Mouse (Mus musculus) heart, adult 2 months (tissue): ENCODE measurements around the gene Obp1a.

Experiments used
- CTCF ChIP-seq: fragments of 200-600 bp; IDR thresholded peaks from 2 replicates; pipeline ENCODE4 v1.8.1; 2022; ENCODE audit warnings: antibody characterized with exemption, mild to moderate bottlenecking, moderate library complexity
- EP300 ChIP-seq: fragments of 200-500 bp; IDR thresholded peaks from 2 replicates; pipeline ENCODE4 v1.6.1; 2011; ENCODE audit warnings: low read depth, low read length, control low read depth; ENCODE audit not compliant: insufficient read depth
- POLR2A ChIP-seq: fragments of 200-500 bp; IDR thresholded peaks from 2 replicates; pipeline ENCODE4 v1.6.1; 2011; ENCODE audit warnings: mild to moderate bottlenecking, low read depth, low read length, control low read depth; ENCODE audit not compliant: insufficient read depth

GRCm38 (mm10) chrX:78091274-78091673 is at the start of gene Obp1a:
- TF ChIP-seq CTCF (no peak), POLR2A (no peak), EP300 (no peak)
